Mouse (Mus musculus) thymus, adult 2 months (tissue): ENCODE data around the gene Pih1d1.

Experiments used
- CTCF ChIP-seq: fragments of 200-500 bp; IDR thresholded peaks from 2 replicates; pipeline ENCODE4 v1.5.1; 2012; ENCODE audit warnings: mild to moderate bottlenecking, control low read depth, low read length, moderate library complexity, borderline replicate concordance; ENCODE audit not compliant: control insufficient read depth, poor library complexity, insufficient read depth; ENCODE audit errors: extremely low read depth
- POLR2A ChIP-seq: fragments of 200-500 bp; IDR thresholded peaks from 2 replicates; pipeline ENCODE4 v1.6.1; 2012; ENCODE audit warnings: mild to moderate bottlenecking, low read length, control low read depth, moderate library complexity; ENCODE audit not compliant: control insufficient read depth, poor library complexity, insufficient read depth; ENCODE audit errors: extremely low read depth

- no peak for TF ChIP-seq POLR2A
- no peak for TF ChIP-seq CTCF
Measured at GRCm38 (mm10) chr7:45164833-45165232, 10.7 kb downstream of the Pih1d1 start.
